Mouse (Mus musculus): ENCODE measurements around the gene Slc43a2. TPM values are rescaled to one million over a fixed set of nuclear protein-coding genes. Genes with fewer than 3 reads are reported as not detected.

The Slc43a2 gene
- polyA plus RNA-seq, 1 experiment from 2014 or later, result 4.2 TPM

GRCm38 (mm10) chr11:75621426-75621825, 89.9 kb downstream of the Slc43a2 start:
- Histone ChIP-seq H3K4me1 (replicated peaks) (peaks cover 4% of the 10 kb centered on the region; the same call in 1 of the 2 replicates), H3K4me2 (no peak overlapping the region), H3K27me3 (no peaks in the 10 kb centered on the region), H3K36me3 (replicated peaks) (peaks cover 64% of the 10 kb centered on the region), H3K9ac (no peak overlapping the region), H3K27ac (replicated peaks) (no peak overlapping the region), H3K9me3 (replicated peaks) (no peaks in the 10 kb centered on the region), H3K4me3 (replicated peaks) (no peak overlapping the region)
- ATAC-seq (ENCODE audit: insufficient read depth), result no peak
- WGBS (ENCODE audit: insufficient replicate concordance), result 75% methylated on average over 2 of the region's 2 CpGs

GRCm38 (mm10) chr11:75622588-75623329, 91.3 kb downstream of the Slc43a2 start:
- 63% methylated on average over 2 of the region's 2 CpGs for WGBS (ENCODE audit: insufficient replicate concordance)
- H3K36me3 ChIP-seq (replicated peaks), result peaks cover 62% of the 10 kb centered on the region
- no peak overlapping the region for H3K9ac ChIP-seq
- no peak overlapping the region for H3K4me2 ChIP-seq
- peak overlapping the region; percentile 34 for H3K27ac ChIP-seq (replicated peaks)
- ATAC-seq (ENCODE audit: insufficient read depth), result no peak
- peaks cover 4% of the 10 kb centered on the region; the same call in 1 of the 2 replicates for H3K4me1 ChIP-seq (replicated peaks)
- no peak overlapping the region for H3K4me3 ChIP-seq (replicated peaks)
- no peaks in the 10 kb centered on the region for H3K27me3 ChIP-seq
- no peaks in the 10 kb centered on the region for H3K9me3 ChIP-seq (replicated peaks)

DNA sequence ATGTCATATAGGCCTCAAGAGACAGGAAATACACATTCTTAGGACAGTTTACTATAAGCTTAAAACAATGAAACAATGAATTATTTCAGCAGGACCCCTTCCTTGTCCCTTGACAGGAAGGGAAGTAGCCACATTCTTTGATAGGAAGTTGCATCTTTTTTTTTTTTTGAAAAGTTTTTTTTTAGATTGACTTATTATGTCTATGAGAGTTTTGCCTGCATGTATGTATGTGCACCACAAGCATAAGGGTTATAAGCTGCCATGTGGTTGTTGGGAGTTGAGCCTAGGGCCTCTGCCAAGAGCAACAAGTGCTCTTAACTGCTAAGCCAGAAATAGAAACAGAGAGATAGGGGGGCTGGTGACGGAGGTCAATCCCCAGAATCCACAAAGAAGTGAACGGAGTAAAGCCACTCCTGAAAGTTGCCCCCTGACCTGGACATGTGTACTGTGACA, 92.6 kb downstream of the Slc43a2 start:
- 19% methylated on average over 2 of the region's 2 CpGs for WGBS (ENCODE audit: insufficient replicate concordance)

DNA sequence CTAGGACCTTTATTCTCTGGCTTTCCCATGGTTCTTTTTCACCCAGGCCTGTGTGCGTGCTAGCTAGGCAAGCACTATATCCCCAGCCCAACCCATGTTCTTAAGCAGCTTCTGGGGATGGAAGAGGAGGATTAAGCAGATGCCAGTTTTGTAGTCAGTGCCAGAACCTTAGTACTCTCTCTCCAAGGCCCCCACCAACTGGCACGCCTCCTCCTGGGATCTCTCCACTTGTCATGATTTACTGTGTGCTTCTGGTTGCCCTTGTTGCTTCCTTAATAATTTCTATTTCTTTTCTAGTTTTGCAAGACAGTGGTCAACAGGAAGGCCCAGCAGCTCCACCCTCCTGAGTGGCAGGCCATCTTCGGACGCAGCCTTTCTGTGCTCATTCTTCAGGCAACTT, 94.3 kb downstream of the Slc43a2 start:
- no peak overlapping the region for H3K4me3 ChIP-seq (replicated peaks)
- no peaks in the 10 kb centered on the region for H3K9me3 ChIP-seq (replicated peaks)
- no peak overlapping the region for H3K4me2 ChIP-seq
- H3K36me3 ChIP-seq (replicated peaks), result peaks cover 44% of the 10 kb centered on the region
- H3K27ac ChIP-seq (replicated peaks), result no peak overlapping the region
- no peaks in the 10 kb centered on the region for H3K27me3 ChIP-seq
- WGBS (ENCODE audit: insufficient replicate concordance), result 86% methylated on average over 4 of the region's 4 CpGs
- H3K9ac ChIP-seq, result no peak overlapping the region
- ATAC-seq (ENCODE audit: insufficient read depth), result no peak
- peaks cover 15% of the 10 kb centered on the region for H3K4me1 ChIP-seq (replicated peaks)

More for the DNA sequence above, 92.6 kb downstream of the Slc43a2 start:
- no peaks in the 10 kb centered on the region for H3K27me3 ChIP-seq
- no peak for ATAC-seq (ENCODE audit: insufficient read depth)
- no peak overlapping the region for H3K4me2 ChIP-seq
- H3K36me3 ChIP-seq (replicated peaks), result peaks cover 61% of the 10 kb centered on the region
- H3K4me1 ChIP-seq (replicated peaks), result peaks cover 4% of the 10 kb centered on the region; the same call in 1 of the 2 replicates
- H3K9ac ChIP-seq, result no peak overlapping the region
- no peak overlapping the region for H3K27ac ChIP-seq (replicated peaks)
- H3K9me3 ChIP-seq (replicated peaks), result no peaks in the 10 kb centered on the region
- no peak overlapping the region for H3K4me3 ChIP-seq (replicated peaks)

Small RNA genes lying within 50 kb of the gene (microRNA-seq; reads per million reads assigned to microRNA genes)
- gene Mir3971, result not detected

Other genes starting within 250 kb of the Slc43a2 start
- gene Rpa1, start 183.4 kb upstream of the Slc43a2 start, polyA plus RNA-seq (2015; fragmentation: Nextera tagmentation; extraction: Ambion mirVana), result 81.9 and 88.4 TPM in 2 replicates
- gene Smyd4, start 183.3 kb upstream of the Slc43a2 start, polyA plus RNA-seq (2015; fragmentation: Nextera tagmentation; extraction: Ambion mirVana), result 3.4 and 4.0 TPM in 2 replicates
- gene Serpinf1, start 109.0 kb upstream of the Slc43a2 start, polyA plus RNA-seq (2015; fragmentation: Nextera tagmentation; extraction: Ambion mirVana), result 265 and 279 TPM in 2 replicates
- gene Serpinf2, start 92.1 kb upstream of the Slc43a2 start, polyA plus RNA-seq (2015; fragmentation: Nextera tagmentation; extraction: Ambion mirVana), result 631 and 714 TPM in 2 replicates
- gene Wdr81, start 77.0 kb upstream of the Slc43a2 start, polyA plus RNA-seq (2015; fragmentation: Nextera tagmentation; extraction: Ambion mirVana), result 21.0 and 26.2 TPM in 2 replicates
- 18.8 and 19.9 TPM in 2 replicates for gene Tlcd2, start 70.0 kb upstream of the Slc43a2 start, polyA plus RNA-seq (2015; fragmentation: Nextera tagmentation; extraction: Ambion mirVana)
- 25.8 and 28.0 TPM in 2 replicates for gene Prpf8, start 44.9 kb upstream of the Slc43a2 start, polyA plus RNA-seq (2015; fragmentation: Nextera tagmentation; extraction: Ambion mirVana)
- 3.7 TPM in 2 replicates for gene Rilp, start 21.6 kb upstream of the Slc43a2 start, polyA plus RNA-seq (2015; fragmentation: Nextera tagmentation; extraction: Ambion mirVana)
- 2.8 and 3.6 TPM in 2 replicates for gene Scarf1, start 18.2 kb upstream of the Slc43a2 start, polyA plus RNA-seq (2015; fragmentation: Nextera tagmentation; extraction: Ambion mirVana)
- gene Pitpna, start 56.4 kb downstream of the Slc43a2 start, polyA plus RNA-seq (2015; fragmentation: Nextera tagmentation; extraction: Ambion mirVana), result 30.7 and 33.1 TPM in 2 replicates
- gene Inpp5k, start 99.3 kb downstream of the Slc43a2 start, polyA plus RNA-seq (2015; fragmentation: Nextera tagmentation; extraction: Ambion mirVana), result 16.0 and 18.3 TPM in 2 replicates
- 20.6 and 24.5 TPM in 2 replicates for gene Myo1c, start 118.8 kb downstream of the Slc43a2 start, polyA plus RNA-seq (2015; fragmentation: Nextera tagmentation; extraction: Ambion mirVana)
- 32.3 and 33.9 TPM in 2 replicates for gene Crk, start 147.6 kb downstream of the Slc43a2 start, polyA plus RNA-seq (2015; fragmentation: Nextera tagmentation; extraction: Ambion mirVana)
- 198 and 218 TPM in 2 replicates for gene Ywhae, start 201.2 kb downstream of the Slc43a2 start, polyA plus RNA-seq (2015; fragmentation: Nextera tagmentation; extraction: Ambion mirVana)

All from liver, embryonic 15.5 days (tissue).